Mouse (Mus musculus): ENCODE data around the gene Cnrip1. TPM values are rescaled to one million over a fixed set of nuclear protein-coding genes. Genes with fewer than 3 reads are reported as not detected.

Cnrip1 gene
- polyA plus RNA-seq, 1 experiment from 2014 or later, result 10.7 TPM

Other genes with a start within 250 kb of the Cnrip1 start
- gene Fbxo48, start 100.2 kb upstream of the Cnrip1 start, polyA plus RNA-seq (2014; fragmentation: Nextera tagmentation; extraction: Ambion mirVana), result 1.7 and 1.8 TPM in 2 replicates
- gene Plek, start 795 bp downstream of the Cnrip1 start, polyA plus RNA-seq (2014; fragmentation: Nextera tagmentation; extraction: Ambion mirVana), result 8.3 and 10.5 TPM in 2 replicates
- 75.5 and 83.9 TPM in 2 replicates for gene Ppp3r1, start 107.7 kb downstream of the Cnrip1 start, polyA plus RNA-seq (2014; fragmentation: Nextera tagmentation; extraction: Ambion mirVana)
- gene Wdr92, start 130.5 kb downstream of the Cnrip1 start, polyA plus RNA-seq (2014; fragmentation: Nextera tagmentation; extraction: Ambion mirVana), result 21.9 and 24.2 TPM in 2 replicates
- 73.9 and 81.7 TPM in 2 replicates for gene Pno1, start 160.0 kb downstream of the Cnrip1 start, polyA plus RNA-seq (2014; fragmentation: Nextera tagmentation; extraction: Ambion mirVana)
- gene C1d, start 206.0 kb downstream of the Cnrip1 start, polyA plus RNA-seq (2014; fragmentation: Nextera tagmentation; extraction: Ambion mirVana), result 74.3 and 83.7 TPM in 2 replicates